ENCODE assay signal across 8 mouse cellular contexts in genomic region chr6:125604463-125605191, GRCm38 (mm10). TPM values are rescaled to one million over a fixed set of nuclear protein-coding genes. Genes with fewer than 3 reads are reported as not detected.
A peak's percentile ranks its signal among the peaks of the same experiment; 100 is the strongest.
DNase-seq lines count a peak whose midpoint lies in the region; ATAC-seq and TF ChIP-seq lines count a peak whose summit lies in the region.

No protein-coding gene starts in this region.

- no peaks in the 10 kb centered on the region for H3K36me3 ChIP-seq in thymus, adult 2 months (ENCODE audit: control insufficient read depth, insufficient read depth, low read length)
- H3K36me3 ChIP-seq in hindbrain, postnatal 0 days (ENCODE audit: insufficient read depth, low read length): no peaks in the 10 kb centered on the region

- ATAC-seq in hindbrain, postnatal 0 days: peak; percentile 33
- peak; percentile 45 for ATAC-seq in megakaryocyte, adult 5-6 weeks (ENCODE audit: poor library complexity, severe bottlenecking)

- no peak overlapping the region for H3K4me3 ChIP-seq in thymus, adult 2 months (ENCODE audit: control insufficient read depth, insufficient read depth, low read length)
- no peak overlapping the region for H3K4me3 ChIP-seq in hindbrain, postnatal 0 days (ENCODE audit: low read length)

- no peak overlapping the region for H3K4me2 ChIP-seq in hindbrain, postnatal 0 days (ENCODE audit: low read depth, low read length)

- 34% methylated on average over 9 of the region's 9 CpGs for WGBS in thymus, adult 2 months
- 19% methylated on average over 9 of the region's 9 CpGs for WGBS in hindbrain, postnatal 0 days

- no peak for TF ChIP-seq POLR2A in thymus, adult 2 months (IDR thresholded peaks at IDR 0.05; ENCODE audit: control insufficient read depth, extremely low read depth, insufficient read depth, low read length, poor library complexity)

- no peaks in the 10 kb centered on the region; the same call in 1 of the 2 replicates for H3K4me1 ChIP-seq in thymus, adult 2 months (replicated peaks; ENCODE audit: control insufficient read depth, insufficient read depth, low read length)
- H3K4me1 ChIP-seq in hindbrain, postnatal 0 days (ENCODE audit: insufficient read depth, low read length): no peaks in the 10 kb centered on the region

- no peaks in the 10 kb centered on the region for H3K27me3 ChIP-seq in thymus, adult 2 months (ENCODE audit: control insufficient read depth, insufficient read depth, low read length)
- H3K27me3 ChIP-seq in hindbrain, postnatal 0 days (ENCODE audit: insufficient read depth, low read length): no peaks in the 10 kb centered on the region

- TF ChIP-seq CTCF in thymus, adult 2 months (IDR thresholded peaks at IDR 0.05; ENCODE audit: borderline replicate concordance, control insufficient read depth, extremely low read depth, insufficient read depth, low read length, poor library complexity): no peak; the same call in 1 of the 2 replicates
- peak; percentile 98 for TF ChIP-seq CTCF in hindbrain, postnatal 0 days (IDR thresholded peaks at IDR 0.05; ENCODE audit: low read depth)

- no peaks in the 10 kb centered on the region for H3K9me3 ChIP-seq in hindbrain, postnatal 0 days (ENCODE audit: low read length)

- H3K27ac ChIP-seq in thymus, adult 2 months (ENCODE audit: control insufficient read depth, insufficient read depth, low read length): no peak overlapping the region
- H3K27ac ChIP-seq in hindbrain, postnatal 0 days: no peak overlapping the region

- H3K9ac ChIP-seq in hindbrain, postnatal 0 days (replicated peaks; ENCODE audit: low read length): no peak overlapping the region

- peak; percentile 46 for DNase-seq in thymus, adult 2 months
- DNase-seq in thymus, adult 18-20 months: no peak
- peak; percentile 49 for DNase-seq in cerebellum, adult 8-10 months
- DNase-seq in forelimb bud, embryonic 11.5 days (ENCODE audit: low read depth, low spot score): peak; percentile 87
- peak; percentile 89 for DNase-seq in hindbrain, postnatal 0 days (ENCODE audit: low spot score)
- DNase-seq in layer of hippocampus, postnatal 36 days: peak; percentile 58 to 72
- peak; percentile 46 to 62 for DNase-seq in right cerebral cortex, postnatal 36 days (ENCODE audit: low spot score in 2 of 2)

RNA-seq across cellular contexts. Expression of gene Vwf, which starts 58.1 kb away (rescaled TPM):
- polyA plus RNA-seq in thymus, adult 2 months (2012; rRNA removed): 19.5 and 32.3 TPM in 2 replicates
- 29.5 and 30.0 TPM in 2 replicates for total RNA-seq in hindbrain, postnatal 0 days (2014; rRNA removed)
- polyA plus RNA-seq in hindbrain, postnatal 0 days (2015; fragmentation: Nextera tagmentation; extraction: Ambion mirVana): 11.2 and 17.2 TPM in 2 replicates
- total RNA-seq in layer of hippocampus, postnatal 36 days (2021): 10 to 100 TPM; 12.2 to 13.1 TPM
- 0.18 and 1.6 TPM in 2 replicates for total RNA-seq in megakaryocyte, adult 5-6 weeks (2015)
- 0.26 and 0.49 TPM in 2 replicates for total RNA-seq in megakaryocyte, adult 5-6 weeks (2017)

Comparison
In these comparisons a context has a peak if more than half of its experiments do, and no peak if none do; other contexts are left out.
1. DNase-seq: peak in thymus, adult 2 months (single experiment), cerebellum, adult 8-10 months (single experiment), forelimb bud, embryonic 11.5 days (single experiment), hindbrain, postnatal 0 days (single experiment), layer of hippocampus, postnatal 36 days (2 of 2) and right cerebral cortex, postnatal 36 days (2 of 2); none in thymus, adult 18-20 months (0 of 2).
2. RNA of gene Vwf, which starts 58.1 kb away (total RNA-seq): 29.5 to 30.0 TPM in hindbrain, postnatal 0 days and 12.2 to 13.1 TPM in layer of hippocampus, postnatal 36 days; 0.18 to 1.6 TPM in megakaryocyte, adult 5-6 weeks; every median in the first group is over 4 times any median in the second.